Mouse (Mus musculus): ENCODE data around the gene Cebpg. TPM values are rescaled to one million over a fixed set of nuclear protein-coding genes. Genes with fewer than 3 reads are reported as not detected.
A peak's percentile ranks its signal among the peaks of the same experiment; 100 is the strongest.

Gene Cebpg
- polyA plus RNA-seq, 1 experiment from 2014 or later: 31.5 TPM

DNA sequence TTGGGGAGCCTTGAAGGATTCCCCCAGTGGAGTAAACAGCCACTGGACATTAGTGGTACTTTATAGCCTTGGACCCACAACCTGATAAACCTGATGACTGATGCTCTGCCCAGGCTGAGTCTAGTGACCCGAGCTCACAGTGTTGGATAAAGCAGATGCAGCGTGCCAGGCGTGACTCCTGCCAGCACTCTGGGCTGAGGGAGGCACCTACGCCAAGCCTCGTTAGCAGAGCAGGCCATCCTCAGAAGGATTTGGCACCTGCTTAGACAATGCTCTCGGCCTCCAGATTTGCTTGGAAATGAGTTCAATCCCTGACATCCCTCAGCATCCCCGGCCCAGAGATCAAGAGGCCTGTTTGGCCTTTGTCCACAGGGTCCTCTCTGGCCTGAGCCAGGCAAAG, 49.7 kb downstream of the Cebpg start:
- no peak overlapping the region for H3K27ac ChIP-seq
- no peaks in the 10 kb centered on the region for H3K27me3 ChIP-seq (replicated peaks)
- H3K9me3 ChIP-seq: no peaks in the 10 kb centered on the region
- no peak for ATAC-seq (replicated peaks)
- H3K4me1 ChIP-seq: peaks cover 6% of the 10 kb centered on the region; the same call in 1 of the 2 replicates
- H3K4me3 ChIP-seq: no peak overlapping the region
- no peak overlapping the region for H3K9ac ChIP-seq
- H3K36me3 ChIP-seq (replicated peaks): no peaks in the 10 kb centered on the region
- 84% methylated on average over 7 of the region's 7 CpGs for WGBS
- H3K4me2 ChIP-seq: no peak overlapping the region

DNA sequence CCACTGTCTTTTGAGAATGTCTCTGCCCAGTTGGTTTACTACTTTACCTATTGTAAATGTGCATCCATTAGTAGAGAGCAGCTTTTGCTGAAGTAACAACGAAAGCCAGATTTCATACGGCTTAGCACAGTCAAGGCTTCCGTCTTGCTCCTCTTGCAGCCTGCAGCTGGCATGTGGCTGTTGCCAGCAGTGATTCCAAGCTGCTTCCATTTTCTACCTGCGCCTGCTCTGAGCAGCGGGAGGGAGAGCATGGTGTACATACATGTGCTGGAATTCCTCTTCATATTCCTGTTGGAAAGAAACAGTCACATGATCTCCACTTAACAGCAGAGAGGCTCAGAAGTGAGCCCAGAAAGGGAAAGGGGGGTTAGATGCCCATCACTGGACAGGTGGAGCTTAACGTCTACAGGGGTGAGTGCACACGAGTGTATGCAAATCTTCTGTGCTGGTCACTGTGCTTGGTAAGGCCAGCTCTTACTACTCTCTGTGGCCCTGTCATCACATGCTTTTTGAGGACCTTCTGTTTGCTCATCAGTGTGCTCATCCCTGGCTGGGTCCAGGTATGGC, 53.1 kb downstream of the Cebpg start:
- 51% methylated on average over 7 of the region's 7 CpGs for WGBS
- Histone ChIP-seq H3K4me1 (peaks cover 6% of the 10 kb centered on the region; the same call in 1 of the 2 replicates), H3K36me3 (replicated peaks) (no peaks in the 10 kb centered on the region), H3K4me2 (no peak overlapping the region), H3K27me3 (replicated peaks) (no peaks in the 10 kb centered on the region), H3K4me3 (no peak overlapping the region), H3K9ac (no peak overlapping the region), H3K27ac (no peak overlapping the region), H3K9me3 (no peaks in the 10 kb centered on the region)
- peak; percentile 32; the same call in 1 of the 2 replicates for ATAC-seq (replicated peaks)

DNA sequence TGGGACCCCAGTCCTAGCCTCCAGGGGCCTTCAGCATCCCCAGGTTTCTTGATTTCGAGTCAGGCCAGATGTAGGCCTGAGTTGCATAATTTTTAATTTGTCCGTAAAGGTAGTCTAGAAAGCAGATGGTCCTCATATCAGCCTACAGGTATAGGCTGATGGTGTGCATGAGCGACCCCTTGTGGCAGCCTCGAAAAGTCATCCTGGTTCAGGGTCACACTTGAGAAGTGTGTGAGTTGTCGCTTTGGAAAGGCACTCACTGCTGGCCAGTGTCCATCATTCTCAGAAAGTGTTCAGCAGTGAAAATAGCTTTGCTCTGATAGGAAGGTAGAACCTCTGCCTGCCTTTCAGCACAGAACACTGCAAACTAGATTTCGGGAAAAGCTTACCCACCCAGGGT, 55.5 kb downstream of the Cebpg start:
- no peak overlapping the region for H3K4me3 ChIP-seq
- WGBS: 45% methylated on average over 6 of the region's 6 CpGs
- ATAC-seq (replicated peaks): no peak
- H3K27me3 ChIP-seq (replicated peaks): no peaks in the 10 kb centered on the region
- H3K4me1 ChIP-seq: peaks cover 6% of the 10 kb centered on the region; the same call in 1 of the 2 replicates
- H3K4me2 ChIP-seq: no peak overlapping the region
- H3K27ac ChIP-seq: no peak overlapping the region
- no peaks in the 10 kb centered on the region for H3K36me3 ChIP-seq (replicated peaks)
- no peak overlapping the region for H3K9ac ChIP-seq
- H3K9me3 ChIP-seq: no peaks in the 10 kb centered on the region

Small RNA genes within 50 kb of the gene (microRNA-seq; reads per million reads assigned to microRNA genes)
- gene Gm25033: not detected

Other genes starting within 250 kb of the Cebpg start
- 17.1 TPM in 2 replicates for gene Chst8, start 243.9 kb downstream of the Cebpg start, polyA plus RNA-seq (2015; fragmentation: Nextera tagmentation; extraction: Ambion mirVana)
- gene Pepd, start 144.2 kb downstream of the Cebpg start, polyA plus RNA-seq (2015; fragmentation: Nextera tagmentation; extraction: Ambion mirVana): 62.5 and 66.3 TPM in 2 replicates
- 0.59 and 0.80 TPM in 2 replicates for gene Cebpa, start 62.7 kb upstream of the Cebpg start, polyA plus RNA-seq (2015; fragmentation: Nextera tagmentation; extraction: Ambion mirVana)
- gene Slc7a10, start 129.8 kb upstream of the Cebpg start, polyA plus RNA-seq (2015; fragmentation: Nextera tagmentation; extraction: Ambion mirVana): 9.7 and 12.2 TPM in 2 replicates
- 31.6 and 32.2 TPM in 2 replicates for gene Lrp3, start 158.9 kb upstream of the Cebpg start, polyA plus RNA-seq (2015; fragmentation: Nextera tagmentation; extraction: Ambion mirVana)